Mouse (Mus musculus): ENCODE results near the gene Defb29.
A peak's percentile ranks its signal among the peaks of the same experiment; 100 is the strongest.

Defb29 gene

DNA sequence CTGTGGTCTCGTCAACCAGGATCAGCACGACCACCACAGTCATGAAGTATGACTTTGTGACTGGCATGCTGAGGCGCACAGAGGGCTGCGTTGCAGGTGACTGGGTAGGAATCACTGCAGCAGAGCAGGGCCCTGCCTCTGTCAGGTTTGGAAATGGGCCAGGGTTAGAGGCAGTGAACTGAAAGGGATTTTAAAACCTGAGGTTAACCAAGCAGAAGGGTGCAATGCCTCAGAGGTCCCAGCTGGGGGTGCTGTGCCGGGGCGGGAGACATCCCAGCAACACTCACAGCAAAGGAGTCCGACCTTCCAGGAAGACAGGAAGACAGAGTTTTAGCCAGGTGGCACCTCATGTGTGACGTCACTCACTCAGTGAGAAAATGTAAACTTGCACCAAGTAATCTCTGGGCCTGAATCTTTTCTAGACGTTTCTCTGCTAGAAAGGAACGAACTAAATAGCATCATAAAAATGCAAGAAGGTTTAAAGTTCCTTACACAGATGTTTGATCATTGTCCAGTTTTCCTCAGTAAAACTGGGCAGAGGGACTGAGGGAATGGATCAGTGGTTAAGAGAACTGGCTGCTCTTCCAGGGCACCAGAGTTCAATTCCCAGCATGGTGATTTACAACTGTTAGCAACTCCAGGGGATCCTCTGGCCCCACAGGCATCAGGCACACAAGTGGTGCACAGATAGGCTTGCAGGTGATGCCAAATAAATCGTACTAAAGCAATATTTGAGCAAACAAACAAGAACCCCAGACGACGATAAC, at the start of gene Defb29:
Gene Defb29, minus strand, starts transcription at position 155 of the 767 bp plus-strand sequence.
- DNase-seq = peak; percentile 69

GRCm38 (mm10) chr2:152589021-152589420, 49.1 kb upstream of the Defb29 start:
- DNase-seq = peak; percentile 39

DNA sequence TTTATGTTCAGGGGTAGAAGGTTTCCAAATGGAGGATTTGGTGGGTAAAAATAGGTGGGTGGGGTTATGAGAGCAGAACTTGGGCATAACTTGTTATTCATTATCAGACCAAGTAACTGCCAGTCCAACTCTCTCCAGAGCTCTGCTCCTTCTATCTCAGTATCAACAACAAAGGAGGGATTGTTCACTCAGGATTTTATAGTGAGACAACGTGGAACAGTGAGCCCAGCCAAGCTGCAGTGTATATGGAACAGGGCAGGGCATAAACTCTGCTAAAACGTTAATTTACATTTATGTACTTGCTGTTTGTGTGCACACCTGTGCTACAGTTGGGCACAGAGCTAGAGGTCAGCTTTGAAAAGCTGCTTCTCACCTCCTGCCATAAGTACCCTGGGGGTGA, 48.6 kb upstream of the Defb29 start:
- no peak for DNase-seq

DNA sequence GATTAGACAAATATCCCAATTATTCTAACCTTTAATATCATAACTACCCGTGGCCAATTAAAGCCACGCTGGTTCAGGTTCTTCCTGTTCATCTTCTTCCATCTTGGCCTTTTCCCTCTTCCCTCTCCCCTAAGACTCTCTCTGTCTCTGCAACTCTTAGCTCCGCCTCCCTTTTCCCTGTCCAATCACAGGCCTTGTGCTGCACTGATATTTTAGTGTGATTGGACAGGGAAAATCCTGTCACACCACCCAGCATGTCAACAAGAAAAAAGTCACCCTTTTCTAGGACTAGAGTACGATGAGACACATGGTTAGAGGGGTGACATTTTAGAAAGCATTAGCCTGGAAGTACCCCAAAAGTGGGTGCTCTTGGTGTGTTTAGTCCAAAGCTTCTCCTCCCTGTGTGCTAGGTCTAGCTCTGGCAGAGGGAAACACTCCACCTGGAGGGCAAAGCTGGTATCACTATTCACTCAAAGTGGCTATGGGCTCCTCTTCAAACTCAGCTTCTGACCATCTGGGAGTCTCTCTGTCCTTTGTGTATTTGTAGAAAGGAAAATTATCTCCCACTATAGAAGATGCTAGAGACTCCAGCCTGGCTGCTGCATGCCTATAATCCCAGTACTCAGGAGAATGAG, 47.1 kb upstream of the Defb29 start:
- peak; percentile 36 for DNase-seq

- DNase-seq = no peak
These were observed 40.7 kb upstream of the Defb29 start for GRCm38 (mm10) chr2:152580612-152581011.

DNA sequence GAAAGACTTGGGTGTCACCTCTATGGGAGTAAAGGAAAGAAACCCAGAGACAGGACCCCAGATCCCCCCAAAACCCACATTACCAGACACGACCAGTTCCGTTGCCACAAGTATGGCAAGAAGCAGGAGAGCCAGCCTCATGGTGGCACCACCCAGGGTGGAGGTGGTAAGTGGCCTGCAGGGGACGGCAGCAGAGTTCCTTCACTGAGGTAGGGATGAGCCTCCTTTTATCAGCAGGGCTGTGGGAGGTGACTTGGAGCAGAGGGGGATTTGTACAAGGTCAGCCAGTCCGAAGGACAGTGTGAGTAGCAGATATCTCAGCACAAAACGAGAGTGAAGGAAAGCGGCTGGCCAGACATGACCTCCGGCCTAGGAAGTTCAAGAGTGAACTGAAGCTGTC, 40.2 kb upstream of the Defb29 start, which contains the start of gene Defb19:
Gene Defb19, minus strand, starts transcription at position 206 of the 400 bp plus-strand sequence.
- no peak for DNase-seq

DNA sequence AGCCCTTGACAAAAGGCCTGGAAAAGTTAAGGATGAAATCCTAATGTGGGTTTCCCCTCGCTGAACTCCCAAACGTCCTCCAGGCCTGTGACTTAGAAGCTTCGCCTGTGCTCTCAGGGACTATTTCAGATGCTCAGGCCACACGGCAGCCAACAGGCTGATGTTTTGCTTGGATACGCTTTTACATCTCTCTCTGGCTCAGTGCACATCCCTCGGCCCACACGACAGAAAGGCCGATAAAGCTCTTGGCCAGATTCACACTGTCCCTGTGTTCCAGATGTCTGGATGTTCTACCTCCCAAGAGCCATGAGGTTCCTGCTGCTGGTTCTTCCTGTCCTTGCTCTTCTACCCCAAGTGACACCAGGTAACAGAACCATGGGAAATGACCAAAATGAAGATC, 33.6 kb upstream of the Defb29 start:
- no peak for DNase-seq

- peak; percentile 42 for DNase-seq
These were observed 32.4 kb upstream of the Defb29 start, which contains the start of gene Defb21 for GRCm38 (mm10) chr2:152572114-152572794. Gene Defb21, plus strand, starts transcription at chr2:152572744.

DNA sequence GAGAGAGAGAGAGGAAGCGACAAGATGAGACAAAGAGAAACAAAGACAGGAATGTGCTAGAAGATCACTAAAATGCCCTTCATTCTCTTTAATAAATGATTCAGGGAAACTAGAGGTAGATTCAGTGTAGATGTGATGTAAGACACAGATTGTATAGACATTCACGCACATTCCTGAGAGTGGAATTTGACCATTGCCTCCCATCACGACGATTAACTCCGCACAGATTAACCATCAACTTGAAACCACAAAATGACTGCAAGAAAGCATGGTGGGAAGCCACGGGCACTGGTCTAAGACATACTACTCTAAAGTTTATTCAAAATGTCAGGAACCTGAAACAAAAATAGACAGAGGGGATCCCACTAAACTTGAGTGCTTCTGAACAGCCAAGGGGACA, 30.4 kb upstream of the Defb29 start:
- DNase-seq = peak; percentile 43

GRCm38 (mm10) chr2:152569881-152570280, 30.0 kb upstream of the Defb29 start:
- DNase-seq = no peak

GRCm38 (mm10) chr2:152569038-152569437, 29.1 kb upstream of the Defb29 start, which contains the start of gene Gm17416:
Gene Gm17416, plus strand, starts transcription at chr2:152569338.
- DNase-seq = no peak

DNA sequence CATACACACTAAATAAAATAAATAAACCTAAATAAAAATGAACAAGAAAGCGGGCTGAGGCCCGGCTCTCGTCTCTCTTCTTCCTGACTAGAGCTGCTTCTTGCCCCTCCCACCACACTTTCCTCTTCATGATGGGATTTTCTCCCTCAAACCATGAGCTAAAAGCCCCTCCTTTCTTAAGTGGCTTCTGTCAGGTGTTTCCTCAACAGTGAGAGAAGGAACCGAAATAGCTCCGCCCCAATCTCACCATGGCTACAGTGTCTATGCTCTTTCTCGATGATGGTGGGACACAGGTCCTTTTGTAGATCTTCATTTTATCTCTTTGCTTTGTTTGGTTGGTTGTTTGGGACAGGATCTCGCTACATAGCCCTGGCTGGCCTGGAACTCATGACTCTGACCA, 16.8 kb upstream of the Defb29 start:
- DNase-seq = no peak

- DNase-seq = peak; percentile 84
These were observed 14.0 kb upstream of the Defb29 start for GRCm38 (mm10) chr2:152553774-152554423.

DNA sequence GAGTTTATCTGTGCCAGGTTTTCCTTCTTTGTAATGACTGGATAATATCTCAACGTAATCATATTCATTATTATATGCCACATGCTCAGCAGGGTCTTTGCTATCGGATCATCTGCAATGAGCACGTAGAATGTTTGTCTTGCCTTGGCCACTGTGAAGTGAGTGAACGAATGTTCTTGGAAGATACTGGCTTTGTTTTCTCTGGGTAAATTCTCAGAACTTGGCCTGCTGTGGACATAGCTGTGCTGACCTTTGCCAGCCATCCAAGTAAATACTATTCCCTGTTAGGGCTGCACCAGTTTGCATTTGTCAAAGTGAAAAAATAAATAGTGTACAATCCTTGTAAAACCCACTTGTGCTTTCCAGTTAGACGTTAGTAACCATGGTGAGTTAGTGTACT, 8.2 kb upstream of the Defb29 start:
- no peak for DNase-seq

DNA sequence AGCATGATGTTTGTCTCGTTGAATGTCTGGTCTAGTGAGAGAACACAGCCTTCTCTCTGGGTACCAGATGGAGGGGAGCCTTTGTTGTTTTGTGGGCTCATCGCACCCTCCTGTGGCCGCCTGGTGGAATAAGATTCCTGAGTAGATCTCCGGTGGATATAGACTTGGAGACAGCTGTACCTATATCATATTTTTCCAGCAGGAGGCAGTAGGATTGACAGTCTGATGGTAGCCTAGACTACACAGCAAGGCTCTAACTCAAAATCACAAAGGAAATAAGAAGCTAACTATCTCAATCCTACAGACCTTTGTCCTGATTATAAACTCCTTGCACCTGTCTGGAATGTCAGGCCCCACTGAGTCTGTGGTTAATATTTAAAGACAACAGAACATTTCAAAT, 4.8 kb upstream of the Defb29 start:
- DNase-seq = peak; percentile 80

GRCm38 (mm10) chr2:152543478-152543877, 3.6 kb upstream of the Defb29 start:
- DNase-seq = peak; percentile 39

- DNase-seq = no peak
These were observed 3.0 kb upstream of the Defb29 start for GRCm38 (mm10) chr2:152542897-152543296.

DNA sequence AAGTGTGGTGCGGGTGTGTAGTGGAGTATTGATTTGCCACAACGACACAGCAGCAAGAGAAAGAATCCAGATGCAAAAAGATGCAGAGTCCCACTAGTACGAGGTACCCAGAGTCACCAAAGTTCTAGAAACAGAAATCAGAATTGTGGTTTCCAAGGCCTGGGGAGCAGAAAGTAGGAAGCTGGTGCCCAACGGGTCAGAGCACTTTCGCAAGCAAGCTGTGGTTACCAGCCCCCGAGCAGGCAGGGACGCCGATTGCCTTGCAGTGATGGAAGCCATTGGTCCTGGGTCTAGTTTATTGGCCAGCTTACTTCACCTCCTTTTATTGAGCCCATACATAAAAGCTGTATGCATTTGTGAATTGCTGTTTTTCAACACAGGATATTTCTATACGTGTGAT, 2.1 kb upstream of the Defb29 start:
- no peak for DNase-seq

DNA sequence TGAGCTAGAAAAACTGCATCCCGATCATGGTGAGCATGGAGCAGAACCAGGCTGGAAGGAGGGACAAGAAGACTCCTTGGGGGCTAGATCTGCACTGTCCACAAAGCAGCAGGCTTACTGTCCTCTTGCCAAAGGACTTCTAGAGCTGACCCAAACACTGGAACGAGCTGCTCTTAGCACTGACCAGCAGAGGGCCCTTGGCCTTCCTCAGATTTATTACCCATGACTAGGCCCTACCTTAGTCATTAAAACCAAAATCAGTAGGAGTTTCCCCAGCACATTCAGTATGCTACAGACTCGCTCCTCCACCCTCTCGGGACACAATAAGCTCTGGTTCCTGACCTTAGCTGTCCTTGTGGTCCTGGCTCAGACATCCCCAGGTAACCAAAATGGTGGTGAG, 21.9 kb downstream of the Defb29 start, which contains the start of gene Defb28:
Gene Defb28, plus strand, starts transcription at position 275 of the 400 bp plus-strand sequence.
- DNase-seq = no peak

- DNase-seq = no peak
These were observed 23.8 kb downstream of the Defb29 start for GRCm38 (mm10) chr2:152516084-152516483.

- no peak for DNase-seq
These were observed 28.3 kb downstream of the Defb29 start, which contains the start of gene Defb26 for GRCm38 (mm10) chr2:152511592-152511991. Gene Defb26, minus strand, starts transcription at chr2:152511692.

GRCm38 (mm10) chr2:152503950-152504349, 35.9 kb downstream of the Defb29 start:
- DNase-seq = no peak

- DNase-seq = no peak
These were observed 39.1 kb downstream of the Defb29 start for GRCm38 (mm10) chr2:152500863-152501229.
